16 mouse cellular contexts compared by ENCODE assay signal in genomic region chr8:67377061-67377460, GRCm38 (mm10).
"Had no signal": no experiment of that assay in that cellular context is flagged by ENCODE, and none has a peak within 500 bp of the region (broad histone marks: within the 10 kb centered on the region; RNA-seq: fewer than 3 reads in every experiment).

No protein-coding gene starts in this region.

- DNase-seq: kidney, adult 9 months; kidney, postnatal 36 days; layer of hippocampus, adult 9-11 months; layer of hippocampus, postnatal 36 days; lung, adult 2 months; lung, postnatal 10 days; retina, postnatal 1 day; thymus, postnatal 4 days had no signal

- H3K27ac ChIP-seq: kidney, postnatal 0 days; limb, embryonic 13.5 days; liver, embryonic 15.5 days; macrophage; midbrain, embryonic 15.5 days; neural tube, embryonic 13.5 days had no signal

- H3K36me3 ChIP-seq: limb, embryonic 13.5 days; liver, embryonic 15.5 days; midbrain, embryonic 15.5 days; neural tube, embryonic 13.5 days had no signal

- H3K27me3 ChIP-seq: limb, embryonic 13.5 days; liver, embryonic 15.5 days; megakaryocyte, embryonic 14.5 days; midbrain, embryonic 15.5 days; neural tube, embryonic 13.5 days had no signal

- H3K9me3 ChIP-seq: liver, embryonic 15.5 days had no signal

- H3K4me2 ChIP-seq: limb, embryonic 13.5 days; liver, embryonic 15.5 days; midbrain, embryonic 11.5 days; midbrain, embryonic 15.5 days; neural tube, embryonic 13.5 days had no signal

- ATAC-seq: midbrain, embryonic 15.5 days had no signal

- H3K4me3 ChIP-seq: limb, embryonic 13.5 days; liver, embryonic 15.5 days; megakaryocyte, embryonic 14.5 days; midbrain, embryonic 15.5 days; neural tube, embryonic 13.5 days had no signal

- H3K4me1 ChIP-seq: limb, embryonic 13.5 days; liver, embryonic 15.5 days; megakaryocyte, embryonic 14.5 days; midbrain, embryonic 15.5 days; neural tube, embryonic 13.5 days had no signal

- H3K9ac ChIP-seq: limb, embryonic 13.5 days; liver, embryonic 15.5 days; midbrain, embryonic 15.5 days; neural tube, embryonic 13.5 days had no signal
